Mouse (Mus musculus): ENCODE results near the gene Spata33. TPM values are rescaled to one million over a fixed set of nuclear protein-coding genes. Genes with fewer than 3 reads are reported as not detected.

Gene Spata33
- polyA plus RNA-seq, 1 experiment from 2014 or later = 3.6 TPM

- H3K27me3 ChIP-seq = peaks cover 35% of the 10 kb centered on the region
- 72% methylated on average over 11 of the region's 11 CpGs for WGBS
- no peak overlapping the region for H3K4me3 ChIP-seq
- peaks cover 3% of the 10 kb centered on the region; the same call in 1 of the 2 replicates for H3K36me3 ChIP-seq
- H3K27ac ChIP-seq = no peak overlapping the region
- no peaks in the 10 kb centered on the region for H3K9me3 ChIP-seq (replicated peaks)
- peaks cover 17% of the 10 kb centered on the region for H3K4me1 ChIP-seq (replicated peaks)
- ATAC-seq (replicated peaks; ENCODE audit: insufficient number of reproducible peaks, insufficient read depth, low FRiP score, low read depth) = no peak
- no peak overlapping the region for H3K9ac ChIP-seq
- H3K4me2 ChIP-seq = no peak overlapping the region
Measured at GRCm38 (mm10) chr8:123233760-123234159, 21.1 kb downstream of the Spata33 start.

- Histone ChIP-seq H3K27me3 (peaks cover 35% of the 10 kb centered on the region), H3K36me3 (no peaks in the 10 kb centered on the region), H3K4me3 (peak overlapping the region; percentile 67), H3K4me2 (peak overlapping the region; percentile 97), H3K27ac (no peak overlapping the region), H3K9me3 (replicated peaks) (no peaks in the 10 kb centered on the region), H3K9ac (peak overlapping the region; percentile 65), H3K4me1 (replicated peaks) (peaks cover 17% of the 10 kb centered on the region)
- WGBS = 36% methylated on average over 13 of the region's 13 CpGs
- ATAC-seq (replicated peaks; ENCODE audit: insufficient number of reproducible peaks, insufficient read depth, low FRiP score, low read depth) = no peak
Measured at GRCm38 (mm10) chr8:123234918-123235519, 22.4 kb downstream of the Spata33 start.

GRCm38 (mm10) chr8:123235520-123236497 is 23.2 kb downstream of the Spata33 start, which contains the start of gene Spata2l:
Spata2l (minus strand) TSS chr8:123236233.
- peaks cover 35% of the 10 kb centered on the region for H3K27me3 ChIP-seq
- H3K4me1 ChIP-seq (replicated peaks) = peaks cover 17% of the 10 kb centered on the region
- H3K9ac ChIP-seq = peak within 1 kb of the TSS; percentile 65
- no peak within 1 kb of the TSS for H3K27ac ChIP-seq
- WGBS = 2% methylated on average over 57 of the region's 57 CpGs
- H3K36me3 ChIP-seq = no peaks in the 10 kb centered on the region
- H3K4me3 ChIP-seq = peak within 1 kb of the TSS; percentile 67
- no peaks in the 10 kb centered on the region for H3K9me3 ChIP-seq (replicated peaks)
- H3K4me2 ChIP-seq = peak within 1 kb of the TSS; percentile 97
- ATAC-seq (replicated peaks; ENCODE audit: insufficient number of reproducible peaks, insufficient read depth, low FRiP score, low read depth) = peak; percentile 87

- Histone ChIP-seq H3K4me1 (replicated peaks) (peaks cover 17% of the 10 kb centered on the region), H3K9ac (no peak overlapping the region), H3K4me2 (no peak overlapping the region), H3K9me3 (replicated peaks) (no peaks in the 10 kb centered on the region), H3K27me3 (peaks cover 26% of the 10 kb centered on the region), H3K4me3 (no peak overlapping the region), H3K36me3 (peaks cover 22% of the 10 kb centered on the region; the same call in 1 of the 2 replicates), H3K27ac (no peak overlapping the region)
- no peak for ATAC-seq (replicated peaks; ENCODE audit: insufficient number of reproducible peaks, insufficient read depth, low FRiP score, low read depth)
- WGBS = 85% methylated on average over 10 of the region's 10 CpGs
Measured at GRCm38 (mm10) chr8:123239398-123239797, 26.8 kb downstream of the Spata33 start.

GRCm38 (mm10) chr8:123242107-123242923 is 29.7 kb downstream of the Spata33 start:
- no peaks in the 10 kb centered on the region for H3K9me3 ChIP-seq (replicated peaks)
- 81% methylated on average over 7 of the region's 7 CpGs for WGBS
- peaks cover 51% of the 10 kb centered on the region for H3K36me3 ChIP-seq
- H3K27me3 ChIP-seq = 0 out of 2 replicates have a peak, but pooled peaks cover under 1% of the 10 kb centered on the region
- no peak overlapping the region for H3K27ac ChIP-seq
- no peak for ATAC-seq (replicated peaks; ENCODE audit: insufficient number of reproducible peaks, insufficient read depth, low FRiP score, low read depth)
- H3K4me3 ChIP-seq = no peak overlapping the region
- no peak overlapping the region for H3K4me2 ChIP-seq
- H3K4me1 ChIP-seq (replicated peaks) = no peaks in the 10 kb centered on the region
- no peak overlapping the region for H3K9ac ChIP-seq

- Histone ChIP-seq H3K36me3 (peaks cover 58% of the 10 kb centered on the region), H3K4me3 (no peak overlapping the region), H3K4me2 (no peak overlapping the region), H3K9ac (no peak overlapping the region), H3K4me1 (replicated peaks) (no peaks in the 10 kb centered on the region), H3K27ac (no peak overlapping the region), H3K27me3 (no peaks in the 10 kb centered on the region), H3K9me3 (replicated peaks) (no peaks in the 10 kb centered on the region)
- WGBS = 68% methylated on average over 11 of the region's 11 CpGs
- ATAC-seq (replicated peaks; ENCODE audit: insufficient number of reproducible peaks, insufficient read depth, low FRiP score, low read depth) = no peak; the same call in 1 of the 2 replicates
Measured at GRCm38 (mm10) chr8:123243053-123243452, 30.4 kb downstream of the Spata33 start.

GRCm38 (mm10) chr8:123244382-123244781 is 31.8 kb downstream of the Spata33 start:
- WGBS = 89% methylated on average over 4 of the region's 4 CpGs
- Histone ChIP-seq H3K27ac (no peak overlapping the region), H3K4me2 (no peak overlapping the region), H3K4me1 (replicated peaks) (no peaks in the 10 kb centered on the region), H3K9me3 (replicated peaks) (no peaks in the 10 kb centered on the region), H3K36me3 (peaks cover 71% of the 10 kb centered on the region), H3K4me3 (no peak overlapping the region), H3K9ac (no peak overlapping the region), H3K27me3 (no peaks in the 10 kb centered on the region)
- no peak for ATAC-seq (replicated peaks; ENCODE audit: insufficient number of reproducible peaks, insufficient read depth, low FRiP score, low read depth)

GRCm38 (mm10) chr8:123245543-123245942 is 32.9 kb downstream of the Spata33 start:
- WGBS = 86% methylated on average over 12 of the region's 12 CpGs
- Histone ChIP-seq H3K9ac (no peak overlapping the region), H3K4me1 (replicated peaks) (no peaks in the 10 kb centered on the region), H3K4me3 (no peak overlapping the region), H3K27ac (no peak overlapping the region), H3K36me3 (peaks cover 76% of the 10 kb centered on the region), H3K9me3 (replicated peaks) (no peaks in the 10 kb centered on the region), H3K27me3 (no peaks in the 10 kb centered on the region), H3K4me2 (no peak overlapping the region)
- no peak for ATAC-seq (replicated peaks; ENCODE audit: insufficient number of reproducible peaks, insufficient read depth, low FRiP score, low read depth)

GRCm38 (mm10) chr8:123247748-123248147 is 35.1 kb downstream of the Spata33 start:
- Histone ChIP-seq H3K4me3 (no peak overlapping the region), H3K27ac (no peak overlapping the region), H3K4me1 (replicated peaks) (peaks cover 3% of the 10 kb centered on the region), H3K27me3 (no peaks in the 10 kb centered on the region), H3K9ac (no peak overlapping the region), H3K36me3 (peaks cover 68% of the 10 kb centered on the region), H3K4me2 (no peak overlapping the region), H3K9me3 (replicated peaks) (no peaks in the 10 kb centered on the region)
- whole genome bisulfite sequencing = 92% methylated on average over 6 of the region's 6 CpGs
- no peak for ATAC-seq (replicated peaks; ENCODE audit: insufficient number of reproducible peaks, insufficient read depth, low FRiP score, low read depth)

GRCm38 (mm10) chr8:123248596-123248995 is 36.0 kb downstream of the Spata33 start:
- H3K27me3 ChIP-seq = no peaks in the 10 kb centered on the region
- peaks cover 10% of the 10 kb centered on the region for H3K4me1 ChIP-seq (replicated peaks)
- 87% methylated on average over 8 of the region's 8 CpGs for WGBS
- no peak overlapping the region for H3K9ac ChIP-seq
- H3K36me3 ChIP-seq = peaks cover 65% of the 10 kb centered on the region
- ATAC-seq (replicated peaks; ENCODE audit: insufficient number of reproducible peaks, insufficient read depth, low FRiP score, low read depth) = no peak
- no peak overlapping the region for H3K27ac ChIP-seq
- no peaks in the 10 kb centered on the region for H3K9me3 ChIP-seq (replicated peaks)
- H3K4me2 ChIP-seq = no peak overlapping the region
- H3K4me3 ChIP-seq = no peak overlapping the region

GRCm38 (mm10) chr8:123250940-123251339 is 38.3 kb downstream of the Spata33 start:
- no peak overlapping the region for H3K9ac ChIP-seq
- H3K36me3 ChIP-seq = peaks cover 45% of the 10 kb centered on the region
- no peak overlapping the region for H3K4me2 ChIP-seq
- peaks cover 21% of the 10 kb centered on the region for H3K4me1 ChIP-seq (replicated peaks)
- no peaks in the 10 kb centered on the region for H3K9me3 ChIP-seq (replicated peaks)
- H3K27ac ChIP-seq = no peak overlapping the region
- 88% methylated on average over 5 of the region's 5 CpGs for WGBS
- H3K27me3 ChIP-seq = no peaks in the 10 kb centered on the region
- no peak for ATAC-seq (replicated peaks; ENCODE audit: insufficient number of reproducible peaks, insufficient read depth, low FRiP score, low read depth)
- H3K4me3 ChIP-seq = no peak overlapping the region

Measured in heart, embryonic 15.5 days (tissue).